Mouse (Mus musculus) spleen, adult 2 months (tissue): ENCODE results near the gene Scarf2.

Experiments used
- CTCF ChIP-seq: fragments of 200-500 bp; IDR thresholded peaks from 2 replicates; pipeline ENCODE4 v1.5.1; 2011; ENCODE audit warnings: mild to moderate bottlenecking, inconsistent platforms; ENCODE audit not compliant: insufficient read depth, insufficient read length, insufficient replicate concordance; ENCODE audit errors: extremely low read depth
- POLR2A ChIP-seq: fragments of 200-500 bp; IDR thresholded peaks from 2 replicates; pipeline ENCODE4 v1.6.1; 2011; ENCODE audit warnings: low read depth, low read length, inconsistent platforms

GRCm38 (mm10) chr16:17803675-17804448, 6.8 kb downstream of the Scarf2 start:
- TF ChIP-seq POLR2A (no peak), CTCF (no peak)
